Mouse (Mus musculus) limb, embryonic 11.5 days (tissue): ENCODE data around the gene Rabgap1l. TPM values are rescaled to one million over a fixed set of nuclear protein-coding genes. Genes with fewer than 3 reads are reported as not detected.
"Not testable (repeated sequence)": the region's sequence is repeated elsewhere in the genome, so short reads cannot be mapped to it uniquely, and the experiment has no call there.

Source experiments
- ATAC-seq: fragments of 200-750 bp; cut with Nextera tagmentation; 2 replicates; pipeline ENCODE4 v1.8.0; 2017; ENCODE audit warnings: low read depth; ENCODE audit not compliant: insufficient number of reproducible peaks, low FRiP score, low TSS enrichment
- DNase-seq: peaks from one replicate; pipeline ENCODE4 v3.0.0-alpha.2; 2015; ENCODE audit warnings: low spot score
- H3K27ac ChIP-seq: fragments of 300-500 bp; sonication (generic); replicated peaks from 2 replicates; pipeline ENCODE4 v1.5.1; 2014; ENCODE audit warnings: low read depth, mild to moderate bottlenecking, low read length
- H3K27me3 ChIP-seq: fragments of 300-500 bp; sonication (generic); 2 replicates; pipeline ENCODE4 v1.6.1; 2014; ENCODE audit warnings: mild to moderate bottlenecking, low read length, mixed read lengths; ENCODE audit not compliant: control insufficient read depth, insufficient read depth
- H3K36me3 ChIP-seq: fragments of 300-500 bp; sonication (generic); 2 replicates; pipeline ENCODE4 v1.6.1; 2014; ENCODE audit warnings: mild to moderate bottlenecking, low read length, moderate library complexity, mixed read lengths; ENCODE audit not compliant: control insufficient read depth, insufficient read depth
- H3K4me1 ChIP-seq: fragments of 300-500 bp; sonication (generic); 2 replicates; pipeline ENCODE4 v1.6.1; 2014; ENCODE audit warnings: low read length, mixed read lengths; ENCODE audit not compliant: control insufficient read depth, insufficient read depth
- H3K4me2 ChIP-seq: fragments of 300-500 bp; sonication (generic); 2 replicates; pipeline ENCODE4 v1.6.1; 2014; ENCODE audit warnings: low read depth, mild to moderate bottlenecking, moderate library complexity; ENCODE audit not compliant: severe bottlenecking
- H3K4me3 ChIP-seq: fragments of 300-500 bp; sonication (generic); 2 replicates; pipeline ENCODE4 v1.5.1; 2014; ENCODE audit warnings: low read depth, low read length
- H3K9ac ChIP-seq: fragments of 300-500 bp; sonication (generic); 2 replicates; pipeline ENCODE4 v1.6.1; 2014; ENCODE audit warnings: mild to moderate bottlenecking, low read length
- H3K9me3 ChIP-seq: fragments of 300-500 bp; sonication (generic); 2 replicates; pipeline ENCODE4 v1.6.1; 2016; ENCODE audit warnings: low read length; ENCODE audit not compliant: control insufficient read depth
- WGBS: fragments of 180-500 bp; shearing (Covaris S2); extraction: QIAGEN DNeasy Blood & Tissue Kit; methylation state at CpG from one replicate; pipeline ENCODE4 v1.1.7; 2014; 5-methylcytosine and 5-hydroxymethylcytosine counted together
- polyA plus RNA-seq: library from polyadenylated mRNA; unstranded; fragments of >200 nt; fragmentation: Nextera tagmentation; extraction: Ambion mirVana; gene quantifications from 2 replicates; pipeline ENCODE4 v1.2.1, GENCODE M21; 2014

Gene Rabgap1l
- polyA plus RNA-seq, 1 experiment from 2014 or later, result 14.3 TPM

GRCm38 (mm10) chr1:160410822-160411221, 382.2 kb downstream of the Rabgap1l start:
- Histone ChIP-seq H3K4me3 (no peak overlapping the region), H3K27me3 (no peaks in the 10 kb centered on the region), H3K36me3 (no peaks in the 10 kb centered on the region), H3K4me2 (no peak overlapping the region), H3K9ac (no peak overlapping the region), H3K4me1 (0 out of 2 replicates have a peak, but pooled peaks cover 4% of the 10 kb centered on the region), H3K9me3 (no peaks in the 10 kb centered on the region), H3K27ac (no peak overlapping the region)
- no peak for DNase-seq
- WGBS, result 45% methylated on average over 5 of the region's 5 CpGs
- ATAC-seq, result no peak

GRCm38 (mm10) chr1:160409689-160410088, 383.3 kb downstream of the Rabgap1l start:
- not testable (repeated sequence) for H3K9me3 ChIP-seq, H3K4me2 ChIP-seq, ATAC-seq, H3K27me3 ChIP-seq, H3K27ac ChIP-seq, H3K4me1 ChIP-seq, H3K36me3 ChIP-seq, DNase-seq, H3K9ac ChIP-seq, H3K4me3 ChIP-seq
- WGBS, result 96% methylated on average over 4 of the region's 4 CpGs

GRCm38 (mm10) chr1:160409123-160409522, 383.9 kb downstream of the Rabgap1l start:
- WGBS, result 64% methylated on average over 1 of the region's 1 CpGs
- Histone ChIP-seq H3K36me3 (no peaks in the 10 kb centered on the region), H3K4me2 (no peak overlapping the region), H3K4me1 (0 out of 2 replicates have a peak, but pooled peaks cover 4% of the 10 kb centered on the region), H3K9me3 (no peaks in the 10 kb centered on the region), H3K9ac (no peak overlapping the region), H3K27ac (no peak overlapping the region), H3K27me3 (no peaks in the 10 kb centered on the region), H3K4me3 (no peak overlapping the region)
- DNase-seq (no peak), ATAC-seq (no peak)

GRCm38 (mm10) chr1:160408302-160408897, 384.6 kb downstream of the Rabgap1l start:
- ATAC-seq, result no peak; the same call in 1 of the 2 replicates
- no peaks in the 10 kb centered on the region for H3K36me3 ChIP-seq

GRCm38 (mm10) chr1:160399428-160399827, 393.6 kb downstream of the Rabgap1l start:
- H3K9me3 ChIP-seq, result no peaks in the 10 kb centered on the region
- ATAC-seq (no peak), DNase-seq (no peak)
- H3K9ac ChIP-seq, result no peak overlapping the region
- H3K4me3 ChIP-seq, result no peak overlapping the region
- H3K27ac ChIP-seq, result no peak overlapping the region
- no peaks in the 10 kb centered on the region for H3K4me1 ChIP-seq
- no peak overlapping the region for H3K4me2 ChIP-seq
- no peaks in the 10 kb centered on the region for H3K27me3 ChIP-seq
- H3K36me3 ChIP-seq, result no peaks in the 10 kb centered on the region

More at GRCm38 (mm10) chr1:160408302-160408897, 384.6 kb downstream of the Rabgap1l start:
- Histone ChIP-seq H3K27me3 (no peaks in the 10 kb centered on the region), H3K4me1 (0 out of 2 replicates have a peak, but pooled peaks cover 4% of the 10 kb centered on the region), H3K4me2 (no peak overlapping the region), H3K4me3 (no peak overlapping the region), H3K27ac (no peak overlapping the region), H3K9me3 (no peaks in the 10 kb centered on the region), H3K9ac (no peak overlapping the region)
- WGBS, result 24% methylated on average over 4 of the region's 4 CpGs
- no peak for DNase-seq

- no peaks in the 10 kb centered on the region for H3K4me1 ChIP-seq
- no peaks in the 10 kb centered on the region for H3K9me3 ChIP-seq
- 66% methylated on average over 2 of the region's 2 CpGs for WGBS
- H3K27ac ChIP-seq, result no peak overlapping the region
- H3K36me3 ChIP-seq, result no peaks in the 10 kb centered on the region
- no peak for DNase-seq
- H3K4me3 ChIP-seq, result no peak overlapping the region
- no peak for ATAC-seq
- no peak overlapping the region for H3K9ac ChIP-seq
- H3K27me3 ChIP-seq, result no peaks in the 10 kb centered on the region
- H3K4me2 ChIP-seq, result no peak overlapping the region
Measured at GRCm38 (mm10) chr1:160397037-160397436, 396.0 kb downstream of the Rabgap1l start.

- no peaks in the 10 kb centered on the region for H3K4me1 ChIP-seq
- H3K27me3 ChIP-seq, result no peaks in the 10 kb centered on the region
- H3K4me2 ChIP-seq, result no peak overlapping the region
- 62% methylated on average over 2 of the region's 2 CpGs for WGBS
- no peak for ATAC-seq
- no peaks in the 10 kb centered on the region for H3K9me3 ChIP-seq
- H3K4me3 ChIP-seq, result no peak overlapping the region
- H3K36me3 ChIP-seq, result no peaks in the 10 kb centered on the region
- no peak overlapping the region for H3K27ac ChIP-seq
- H3K9ac ChIP-seq, result no peak overlapping the region
- DNase-seq, result no peak
Measured at GRCm38 (mm10) chr1:160387446-160387845, 405.6 kb downstream of the Rabgap1l start.

GRCm38 (mm10) chr1:160378367-160378766, 414.6 kb downstream of the Rabgap1l start:
- no peaks in the 10 kb centered on the region for H3K27me3 ChIP-seq
- H3K4me3 ChIP-seq, result no peak overlapping the region
- no peaks in the 10 kb centered on the region for H3K36me3 ChIP-seq
- ATAC-seq (no peak), DNase-seq (no peak)
- H3K9ac ChIP-seq, result no peak overlapping the region
- H3K9me3 ChIP-seq, result no peaks in the 10 kb centered on the region
- no peaks in the 10 kb centered on the region for H3K4me1 ChIP-seq
- WGBS, result 100% methylated on average over 1 of the region's 1 CpGs
- no peak overlapping the region for H3K27ac ChIP-seq
- no peak overlapping the region for H3K4me2 ChIP-seq
